Mouse (Mus musculus): ENCODE measurements around the gene Gm21962. TPM values are rescaled to one million over a fixed set of nuclear protein-coding genes. Genes with fewer than 3 reads are reported as not detected.
A peak's percentile ranks its signal among the peaks of the same experiment; 100 is the strongest.
"Not testable (repeated sequence)": the region's sequence is repeated elsewhere in the genome, so short reads cannot be mapped to it uniquely, and the experiment has no call there.

The Gm21962 gene
- polyA plus RNA-seq (2016; fragmentation: Nextera tagmentation; extraction: Ambion mirVana) = not detected in 2 replicates

- H3K27me3 ChIP-seq; H3K9me3 ChIP-seq (replicated peaks); H3K4me3 ChIP-seq; H3K4me1 ChIP-seq; H3K27ac ChIP-seq; H3K36me3 ChIP-seq; H3K4me2 ChIP-seq (replicated peaks); H3K9ac ChIP-seq; ATAC-seq (ENCODE audit: low FRiP score): not testable (repeated sequence)
- WGBS = no CpG with 5 or more reads among the region's 3 CpGs
These were observed at the start of gene Gm21962 for GRCm38 (mm10) chr3:137671224-137671623. Gene Gm21962 (plus strand): TSS chr3:137671524.

GRCm38 (mm10) chr3:137622091-137622490, 49.2 kb upstream of the Gm21962 start:
- WGBS = 36% methylated on average over 6 of the region's 6 CpGs
- H3K9ac ChIP-seq = no peak overlapping the region

GRCm38 (mm10) chr3:137622895-137623580, 48.3 kb upstream of the Gm21962 start:
- no peaks in the 10 kb centered on the region for H3K9me3 ChIP-seq (replicated peaks)
- H3K4me1 ChIP-seq = peaks cover 15% of the 10 kb centered on the region
- ATAC-seq (ENCODE audit: low FRiP score) = no peak; the same call in 1 of the 2 replicates
- 31% methylated on average over 14 of the region's 14 CpGs for WGBS
- H3K27ac ChIP-seq = no peak overlapping the region
- peaks cover 19% of the 10 kb centered on the region for H3K27me3 ChIP-seq
- H3K4me2 ChIP-seq (replicated peaks) = peak overlapping the region; percentile 80
- peak overlapping the region; percentile 53 for H3K9ac ChIP-seq
- H3K36me3 ChIP-seq = no peaks in the 10 kb centered on the region
- peak overlapping the region; percentile 43 for H3K4me3 ChIP-seq

More at GRCm38 (mm10) chr3:137622091-137622490, 49.2 kb upstream of the Gm21962 start:
- peaks cover 15% of the 10 kb centered on the region for H3K4me1 ChIP-seq
- no peak overlapping the region for H3K27ac ChIP-seq
- H3K36me3 ChIP-seq = no peaks in the 10 kb centered on the region
- peaks cover 19% of the 10 kb centered on the region for H3K27me3 ChIP-seq
- no peak overlapping the region for H3K4me3 ChIP-seq
- no peaks in the 10 kb centered on the region for H3K9me3 ChIP-seq (replicated peaks)
- ATAC-seq (ENCODE audit: low FRiP score) = no peak
- H3K4me2 ChIP-seq (replicated peaks) = no peak overlapping the region

GRCm38 (mm10) chr3:137623581-137624362, 47.6 kb upstream of the Gm21962 start:
- H3K36me3 ChIP-seq = no peaks in the 10 kb centered on the region
- H3K27me3 ChIP-seq = peaks cover 19% of the 10 kb centered on the region
- peak; percentile 94 for ATAC-seq (ENCODE audit: low FRiP score)
- H3K4me3 ChIP-seq = peak overlapping the region; percentile 43
- no peak overlapping the region for H3K27ac ChIP-seq
- 1% methylated on average over 47 of the region's 47 CpGs for WGBS
- H3K4me1 ChIP-seq = peaks cover 15% of the 10 kb centered on the region
- no peaks in the 10 kb centered on the region for H3K9me3 ChIP-seq (replicated peaks)
- peak overlapping the region; percentile 53 for H3K9ac ChIP-seq
- peak overlapping the region; percentile 80 for H3K4me2 ChIP-seq (replicated peaks)

- H3K9me3 ChIP-seq (replicated peaks) = no peaks in the 10 kb centered on the region
- H3K4me2 ChIP-seq (replicated peaks) = no peak overlapping the region
- ATAC-seq (ENCODE audit: low FRiP score) = no peak
- no peak overlapping the region for H3K4me3 ChIP-seq
- 80% methylated on average over 5 of the region's 5 CpGs for WGBS
- no peak overlapping the region for H3K27ac ChIP-seq
- no peak overlapping the region for H3K9ac ChIP-seq
- H3K36me3 ChIP-seq = no peaks in the 10 kb centered on the region
- H3K4me1 ChIP-seq = peaks cover 15% of the 10 kb centered on the region
- H3K27me3 ChIP-seq = peaks cover 19% of the 10 kb centered on the region
These were observed 46.3 kb upstream of the Gm21962 start for GRCm38 (mm10) chr3:137625054-137625453.

GRCm38 (mm10) chr3:137633726-137634125, 37.6 kb upstream of the Gm21962 start:
- no peak overlapping the region for H3K27ac ChIP-seq
- no peaks in the 10 kb centered on the region for H3K36me3 ChIP-seq
- WGBS = 83% methylated on average over 10 of the region's 10 CpGs
- H3K9ac ChIP-seq = no peak overlapping the region
- H3K9me3 ChIP-seq (replicated peaks) = no peaks in the 10 kb centered on the region
- no peak for ATAC-seq (ENCODE audit: low FRiP score)
- no peaks in the 10 kb centered on the region for H3K27me3 ChIP-seq
- H3K4me3 ChIP-seq = no peak overlapping the region
- no peak overlapping the region for H3K4me2 ChIP-seq (replicated peaks)
- no peaks in the 10 kb centered on the region for H3K4me1 ChIP-seq

GRCm38 (mm10) chr3:137636571-137636970, 34.8 kb upstream of the Gm21962 start:
- 88% methylated on average over 4 of the region's 4 CpGs for WGBS
- Histone ChIP-seq H3K4me2 (replicated peaks) (no peak overlapping the region), H3K4me1 (no peaks in the 10 kb centered on the region), H3K27ac (no peak overlapping the region), H3K36me3 (no peaks in the 10 kb centered on the region), H3K9me3 (replicated peaks) (no peaks in the 10 kb centered on the region), H3K4me3 (no peak overlapping the region), H3K27me3 (no peaks in the 10 kb centered on the region), H3K9ac (no peak overlapping the region)
- ATAC-seq (ENCODE audit: low FRiP score) = no peak

- H3K4me2 ChIP-seq (replicated peaks) = no peak overlapping the region
- H3K27me3 ChIP-seq = no peaks in the 10 kb centered on the region
- no peak overlapping the region for H3K9ac ChIP-seq
- peaks cover 9% of the 10 kb centered on the region; the same call in 1 of the 2 replicates for H3K4me1 ChIP-seq
- no peak for ATAC-seq (ENCODE audit: low FRiP score)
- no peaks in the 10 kb centered on the region for H3K9me3 ChIP-seq (replicated peaks)
- WGBS = 94% methylated on average over 5 of the region's 5 CpGs
- no peak overlapping the region for H3K4me3 ChIP-seq
- no peaks in the 10 kb centered on the region for H3K36me3 ChIP-seq
- H3K27ac ChIP-seq = no peak overlapping the region
These were observed 30.1 kb upstream of the Gm21962 start for GRCm38 (mm10) chr3:137641238-137641637.

GRCm38 (mm10) chr3:137642137-137642536, 29.2 kb upstream of the Gm21962 start:
- no peaks in the 10 kb centered on the region; the same call in 1 of the 2 replicates for H3K9me3 ChIP-seq (replicated peaks)
- H3K4me3 ChIP-seq = no peak overlapping the region
- H3K27me3 ChIP-seq = no peaks in the 10 kb centered on the region
- no peak overlapping the region for H3K27ac ChIP-seq
- WGBS = 48% methylated on average over 8 of the region's 8 CpGs
- ATAC-seq (ENCODE audit: low FRiP score) = no peak
- no peak overlapping the region for H3K9ac ChIP-seq
- no peak overlapping the region for H3K4me2 ChIP-seq (replicated peaks)
- peaks cover 9% of the 10 kb centered on the region; the same call in 1 of the 2 replicates for H3K4me1 ChIP-seq
- H3K36me3 ChIP-seq = no peaks in the 10 kb centered on the region

GRCm38 (mm10) chr3:137642568-137642967, 28.8 kb upstream of the Gm21962 start:
- Histone ChIP-seq H3K27ac (no peak overlapping the region), H3K9ac (no peak overlapping the region), H3K27me3 (no peaks in the 10 kb centered on the region), H3K36me3 (no peaks in the 10 kb centered on the region), H3K4me3 (no peak overlapping the region), H3K4me2 (replicated peaks) (no peak overlapping the region), H3K9me3 (replicated peaks) (no peaks in the 10 kb centered on the region; the same call in 1 of the 2 replicates), H3K4me1 (peaks cover 9% of the 10 kb centered on the region; the same call in 1 of the 2 replicates)
- no peak for ATAC-seq (ENCODE audit: low FRiP score)
- WGBS = 43% methylated on average over 3 of the region's 3 CpGs

GRCm38 (mm10) chr3:137644081-137644480, 27.2 kb upstream of the Gm21962 start:
- H3K4me1 ChIP-seq = peaks cover 9% of the 10 kb centered on the region; the same call in 1 of the 2 replicates
- no peaks in the 10 kb centered on the region; the same call in 1 of the 2 replicates for H3K9me3 ChIP-seq (replicated peaks)
- 94% methylated on average over 3 of the region's 3 CpGs for WGBS
- H3K4me2 ChIP-seq (replicated peaks) = no peak overlapping the region
- no peak for ATAC-seq (ENCODE audit: low FRiP score)
- H3K9ac ChIP-seq = no peak overlapping the region
- no peaks in the 10 kb centered on the region for H3K36me3 ChIP-seq
- H3K27ac ChIP-seq = no peak overlapping the region
- H3K4me3 ChIP-seq = no peak overlapping the region
- H3K27me3 ChIP-seq = no peaks in the 10 kb centered on the region

- Histone ChIP-seq H3K4me1 (peaks cover 9% of the 10 kb centered on the region; the same call in 1 of the 2 replicates), H3K27me3 (no peaks in the 10 kb centered on the region), H3K9me3 (replicated peaks) (no peaks in the 10 kb centered on the region; the same call in 1 of the 2 replicates), H3K4me3 (no peak overlapping the region), H3K27ac (no peak overlapping the region), H3K36me3 (no peaks in the 10 kb centered on the region), H3K9ac (no peak overlapping the region), H3K4me2 (replicated peaks) (no peak overlapping the region)
- ATAC-seq (ENCODE audit: low FRiP score) = no peak
- 71% methylated on average over 6 of the region's 6 CpGs for WGBS
These were observed 26.4 kb upstream of the Gm21962 start for GRCm38 (mm10) chr3:137644947-137645346.

All from hindbrain, embryonic 12.5 days (tissue).